Mouse (Mus musculus): ENCODE results near the gene Gng7. TPM values are rescaled to one million over a fixed set of nuclear protein-coding genes. Genes with fewer than 3 reads are reported as not detected.
A peak's percentile ranks its signal among the peaks of the same experiment; 100 is the strongest.
"Not testable (repeated sequence)": the region's sequence is repeated elsewhere in the genome, so short reads cannot be mapped to it uniquely, and the experiment has no call there.

The Gng7 gene
- 1.2 and 1.4 TPM in 2 replicates for polyA plus RNA-seq (2014; fragmentation: Nextera tagmentation; extraction: Ambion mirVana)

DNA sequence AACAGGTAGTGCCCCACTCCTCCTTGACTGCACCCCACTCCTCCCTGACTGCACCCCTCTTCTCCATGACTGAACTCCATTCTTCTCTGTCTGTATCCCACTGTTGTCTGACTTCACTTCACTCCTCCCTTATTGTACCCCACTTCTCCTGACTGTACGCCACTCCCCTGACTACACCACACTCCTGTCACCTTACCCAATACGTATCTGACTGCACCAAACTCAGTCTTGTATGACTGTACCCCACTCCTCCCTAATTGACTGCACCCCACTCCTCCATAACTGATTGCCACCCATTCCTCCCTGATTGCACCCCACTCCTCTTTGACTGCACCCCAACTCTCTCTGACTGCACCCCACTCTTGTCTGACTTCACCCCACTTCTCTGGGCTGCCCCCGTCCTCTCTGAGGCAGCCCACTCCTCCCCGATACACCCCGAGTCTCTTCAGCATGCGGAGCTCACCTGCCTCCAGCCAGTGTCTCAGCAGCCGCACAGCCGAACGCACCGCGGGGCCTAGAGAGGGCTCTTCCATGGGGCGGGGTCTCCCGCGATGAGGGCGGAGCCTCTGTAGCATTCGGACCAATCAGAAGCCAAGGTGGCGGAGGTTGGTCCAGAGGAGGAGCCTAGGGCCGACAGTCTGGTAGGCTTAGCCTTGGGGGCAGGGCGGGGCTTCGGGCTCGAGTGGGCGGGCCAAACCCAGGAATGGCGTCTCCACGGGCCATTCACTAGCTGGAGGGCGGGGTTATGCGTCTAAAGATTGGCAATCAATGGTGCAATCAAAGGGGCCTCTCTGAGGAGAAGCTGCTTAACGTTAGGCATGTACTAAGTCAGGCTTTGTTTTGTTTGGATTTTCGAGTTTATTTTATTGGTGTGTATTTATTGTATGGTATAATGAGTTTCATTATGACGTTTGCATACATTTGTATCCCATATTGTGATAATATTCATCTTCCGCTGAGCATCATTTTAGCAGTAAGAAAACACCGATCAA is at the start of gene Gng7:
Gene Gng7, minus strand, starts transcription at position 553 of the 992 bp plus-strand sequence.
- 10% methylated on average over 31 of the region's 31 CpGs for WGBS
- Histone ChIP-seq H3K4me3 (ENCODE audit: control insufficient read depth in 1 of 2, insufficient read depth in 1 of 2, low read depth in 1 of 2, low read length in 2 of 2) (peak within 1 kb of the TSS; percentile 6 to 11; a peak in 2 of 4 replicates), H3K4me1 (ENCODE audit: control insufficient read depth in 2 of 2, insufficient read depth in 2 of 2, low read length in 2 of 2) (no peaks in the 10 kb centered on the region; a peak in 2 of 4 replicates), H3K36me3 (ENCODE audit: control insufficient read depth, insufficient read depth, low read length) (no peaks in the 10 kb centered on the region), H3K9me3 (ENCODE audit: control insufficient read depth, low read length) (no peaks in the 10 kb centered on the region), H3K4me2 (ENCODE audit: low read length) (peak within 1 kb of the TSS; percentile 45), H3K27me3 (ENCODE audit: control insufficient read depth, insufficient read depth, low read length) (no peaks in the 10 kb centered on the region; the same call in 1 of the 2 replicates), H3K27ac (replicated peaks in 1 of 2; ENCODE audit: control insufficient read depth in 1 of 2, insufficient read depth in 1 of 2, low read depth in 2 of 2, low read length in 2 of 2) (no peak within 1 kb of the TSS), H3K9ac (ENCODE audit: low read length) (no peak within 1 kb of the TSS)
- peak; percentile 79 for ATAC-seq (ENCODE audit: insufficient number of reproducible peaks, insufficient read depth, low FRiP score, low read depth)

GRCm38 (mm10) chr10:81064519-81064918 is 49.8 kb upstream of the Gng7 start:
- ATAC-seq (ENCODE audit: insufficient number of reproducible peaks, insufficient read depth, low FRiP score, low read depth); H3K9me3 ChIP-seq (ENCODE audit: control insufficient read depth, low read length); H3K4me2 ChIP-seq (ENCODE audit: low read length); H3K9ac ChIP-seq (ENCODE audit: low read length); H3K36me3 ChIP-seq (ENCODE audit: control insufficient read depth, insufficient read depth, low read length); H3K4me1 ChIP-seq (ENCODE audit: control insufficient read depth in 2 of 2, insufficient read depth in 2 of 2, low read length in 2 of 2); H3K27ac ChIP-seq (replicated peaks in 1 of 2; ENCODE audit: control insufficient read depth in 1 of 2, insufficient read depth in 1 of 2, low read depth in 2 of 2, low read length in 2 of 2); H3K4me3 ChIP-seq (ENCODE audit: control insufficient read depth in 1 of 2, insufficient read depth in 1 of 2, low read depth in 1 of 2, low read length in 2 of 2); H3K27me3 ChIP-seq (ENCODE audit: control insufficient read depth, insufficient read depth, low read length): not testable (repeated sequence)
- WGBS, result 81% methylated on average over 8 of the region's 8 CpGs

DNA sequence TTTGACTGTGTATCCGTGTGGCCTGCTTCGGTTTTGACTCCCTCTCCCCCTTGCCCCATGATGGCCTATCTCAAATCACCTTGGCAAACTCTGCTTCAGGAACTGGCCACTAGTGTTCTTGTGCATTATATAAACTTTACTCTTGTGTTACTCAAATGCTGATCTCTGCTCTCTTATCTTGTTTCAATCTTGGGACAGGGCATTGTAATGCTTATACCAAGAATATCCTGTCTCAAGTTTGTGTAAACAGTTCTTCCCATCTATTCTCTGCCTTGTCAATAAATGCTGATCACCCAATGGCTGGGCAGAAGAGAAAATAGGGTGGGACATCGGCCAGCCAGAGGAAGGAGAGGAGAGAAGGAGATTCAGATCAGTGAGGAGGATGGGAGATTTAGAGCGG is 48.0 kb upstream of the Gng7 start:
- no peak for ATAC-seq (ENCODE audit: insufficient number of reproducible peaks, insufficient read depth, low FRiP score, low read depth)
- Histone ChIP-seq H3K9me3 (ENCODE audit: control insufficient read depth, low read length) (no peaks in the 10 kb centered on the region), H3K27me3 (ENCODE audit: control insufficient read depth, insufficient read depth, low read length) (no peaks in the 10 kb centered on the region), H3K9ac (ENCODE audit: low read length) (no peak overlapping the region), H3K36me3 (ENCODE audit: control insufficient read depth, insufficient read depth, low read length) (no peaks in the 10 kb centered on the region), H3K4me1 (ENCODE audit: control insufficient read depth in 2 of 2, insufficient read depth in 2 of 2, low read length in 2 of 2) (peaks cover 9 to 16% of the 10 kb centered on the region in 2 experiments; a peak in 3 of 4 replicates), H3K4me2 (ENCODE audit: low read length) (no peak overlapping the region), H3K27ac (replicated peaks in 1 of 2; ENCODE audit: control insufficient read depth in 1 of 2, insufficient read depth in 1 of 2, low read depth in 2 of 2, low read length in 2 of 2) (no peak overlapping the region), H3K4me3 (ENCODE audit: control insufficient read depth in 1 of 2, insufficient read depth in 1 of 2, low read depth in 1 of 2, low read length in 2 of 2) (no peak overlapping the region)
- 54% methylated on average over 4 of the region's 4 CpGs for WGBS

GRCm38 (mm10) chr10:81059603-81060543 is 45.1 kb upstream of the Gng7 start, which contains the start of gene Sgta:
TSS of gene Sgta (minus strand) at chr10:81060181.
- peaks cover 9 to 24% of the 10 kb centered on the region in 2 experiments; a peak in 3 of 4 replicates for H3K4me1 ChIP-seq (ENCODE audit: control insufficient read depth in 2 of 2, insufficient read depth in 2 of 2, low read length in 2 of 2)
- H3K9me3 ChIP-seq (ENCODE audit: control insufficient read depth, low read length), result no peaks in the 10 kb centered on the region
- no peaks in the 10 kb centered on the region for H3K27me3 ChIP-seq (ENCODE audit: control insufficient read depth, insufficient read depth, low read length)
- peak within 1 kb of the TSS; percentile 91 for H3K4me2 ChIP-seq (ENCODE audit: low read length)
- H3K4me3 ChIP-seq (ENCODE audit: control insufficient read depth in 1 of 2, insufficient read depth in 1 of 2, low read depth in 1 of 2, low read length in 2 of 2), result peak within 1 kb of the TSS; percentile 88 to 89
- H3K9ac ChIP-seq (ENCODE audit: low read length), result peak within 1 kb of the TSS; percentile 93
- 0 out of 2 replicates have a peak, but pooled peaks cover 3% of the 10 kb centered on the region for H3K36me3 ChIP-seq (ENCODE audit: control insufficient read depth, insufficient read depth, low read length)
- WGBS, result under 1% methylated on average over 48 of the region's 48 CpGs
- peak; percentile 95 for ATAC-seq (ENCODE audit: insufficient number of reproducible peaks, insufficient read depth, low FRiP score, low read depth)
- H3K27ac ChIP-seq (replicated peaks in 1 of 2; ENCODE audit: control insufficient read depth in 1 of 2, insufficient read depth in 1 of 2, low read depth in 2 of 2, low read length in 2 of 2), result peak within 1 kb of the TSS in 1 of 2 experiments; percentile 68; a peak in 2 of 4 replicates

DNA sequence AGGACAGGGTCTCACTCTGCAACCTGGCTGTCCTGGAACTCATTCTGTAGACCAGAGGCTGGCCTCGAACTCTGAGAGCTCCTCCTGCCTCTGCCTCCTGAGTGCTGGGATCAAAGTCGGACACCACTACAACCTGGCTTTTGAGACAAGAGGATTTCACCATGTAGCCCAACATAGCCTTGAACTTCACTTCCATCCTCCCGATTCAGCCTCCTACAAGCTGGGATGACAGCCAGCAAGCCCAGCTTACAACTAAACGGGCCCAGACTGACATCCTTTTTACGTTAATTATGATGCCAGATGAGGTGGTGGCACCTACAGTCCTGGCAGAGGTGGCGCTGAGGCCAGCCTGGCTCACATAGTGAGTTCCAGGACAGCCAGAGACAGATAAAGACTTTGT is 44.2 kb upstream of the Gng7 start:
- Histone ChIP-seq H3K4me1 (ENCODE audit: control insufficient read depth in 2 of 2, insufficient read depth in 2 of 2, low read length in 2 of 2) (peaks cover 9 to 24% of the 10 kb centered on the region in 2 experiments; a peak in 3 of 4 replicates), H3K4me3 (ENCODE audit: control insufficient read depth in 1 of 2, insufficient read depth in 1 of 2, low read depth in 1 of 2, low read length in 2 of 2) (peak overlapping the region in 1 of 2 experiments; percentile 88; a peak in 2 of 4 replicates), H3K9me3 (ENCODE audit: control insufficient read depth, low read length) (no peaks in the 10 kb centered on the region), H3K4me2 (ENCODE audit: low read length) (peak overlapping the region; percentile 91), H3K9ac (ENCODE audit: low read length) (peak overlapping the region; percentile 93), H3K27ac (replicated peaks in 1 of 2; ENCODE audit: control insufficient read depth in 1 of 2, insufficient read depth in 1 of 2, low read depth in 2 of 2, low read length in 2 of 2) (no peak overlapping the region), H3K36me3 (ENCODE audit: control insufficient read depth, insufficient read depth, low read length) (0 out of 2 replicates have a peak, but pooled peaks cover 8% of the 10 kb centered on the region), H3K27me3 (ENCODE audit: control insufficient read depth, insufficient read depth, low read length) (no peaks in the 10 kb centered on the region)
- no peak for ATAC-seq (ENCODE audit: insufficient number of reproducible peaks, insufficient read depth, low FRiP score, low read depth)
- 87% methylated on average over 6 of the region's 6 CpGs for WGBS

DNA sequence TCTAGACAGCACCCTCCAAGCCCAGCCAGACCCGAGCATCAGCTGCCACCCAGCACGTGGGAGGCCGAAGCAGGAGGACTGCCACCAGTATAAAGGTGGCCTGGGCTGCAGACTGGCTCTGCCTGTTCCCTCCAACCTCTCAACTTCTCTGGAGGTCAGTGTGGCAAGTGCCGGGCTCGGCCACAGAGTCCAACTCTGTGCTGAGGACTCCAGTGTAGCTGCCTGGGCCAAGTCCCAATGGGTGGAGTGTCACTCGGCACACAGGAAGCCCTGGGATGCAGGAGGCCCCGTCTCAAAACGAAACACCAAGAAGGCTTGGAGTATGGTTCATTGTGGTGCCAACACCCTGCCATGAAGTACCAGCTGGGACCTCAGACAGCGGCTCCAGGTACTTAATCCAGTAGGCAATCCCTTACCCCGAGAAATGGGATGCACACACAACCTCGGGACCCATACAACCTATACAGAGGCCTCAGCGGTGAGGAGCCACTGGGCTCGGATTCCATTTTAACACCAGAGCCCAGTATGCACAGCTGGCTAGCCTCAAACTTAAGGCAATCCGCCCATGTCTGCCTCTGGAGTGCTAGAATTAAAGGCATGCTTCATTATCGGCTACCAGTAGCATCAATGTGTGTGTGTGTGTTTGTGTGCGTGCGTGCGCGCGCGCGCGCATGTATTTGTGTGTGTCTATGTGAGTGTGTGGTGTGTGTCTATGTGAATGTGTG is 42.8 kb upstream of the Gng7 start:
- Histone ChIP-seq H3K27ac (replicated peaks in 1 of 2; ENCODE audit: control insufficient read depth in 1 of 2, insufficient read depth in 1 of 2, low read depth in 2 of 2, low read length in 2 of 2) (no peak overlapping the region), H3K4me2 (ENCODE audit: low read length) (no peak overlapping the region), H3K36me3 (ENCODE audit: control insufficient read depth, insufficient read depth, low read length) (peaks cover 14% of the 10 kb centered on the region; the same call in 1 of the 2 replicates), H3K4me1 (ENCODE audit: control insufficient read depth in 2 of 2, insufficient read depth in 2 of 2, low read length in 2 of 2) (peaks cover 9 to 24% of the 10 kb centered on the region in 2 experiments; a peak in 3 of 4 replicates), H3K9ac (ENCODE audit: low read length) (no peak overlapping the region), H3K4me3 (ENCODE audit: control insufficient read depth in 1 of 2, insufficient read depth in 1 of 2, low read depth in 1 of 2, low read length in 2 of 2) (no peak overlapping the region), H3K9me3 (ENCODE audit: control insufficient read depth, low read length) (no peaks in the 10 kb centered on the region), H3K27me3 (ENCODE audit: control insufficient read depth, insufficient read depth, low read length) (no peaks in the 10 kb centered on the region)
- no peak for ATAC-seq (ENCODE audit: insufficient number of reproducible peaks, insufficient read depth, low FRiP score, low read depth)
- WGBS, result 88% methylated on average over 23 of the region's 23 CpGs
